Mouse (Mus musculus) ES-E14 (cell line): ENCODE data around the gene Pycard. TPM values are rescaled to one million over a fixed set of nuclear protein-coding genes. Genes with fewer than 3 reads are reported as not detected.

ENCODE experiments used
- DNase-seq: peaks from one replicate; pipeline ENCODE4 v3.0.0-alpha.2; 2013; ENCODE audit warnings: low read depth, low spot score
- H3K27ac ChIP-seq: 2 replicates; pipeline ENCODE4 v1.5.1; 2012; ENCODE audit warnings: low read depth, mild to moderate bottlenecking, low read length, moderate library complexity, mixed read lengths; ENCODE audit not compliant: poor library complexity, insufficient read depth, severe bottlenecking
- H3K36me3 ChIP-seq: 2 replicates; pipeline ENCODE4 v1.6.1; 2012; ENCODE audit warnings: mild to moderate bottlenecking, low read length, moderate library complexity, mixed read lengths; ENCODE audit not compliant: control insufficient read depth, poor library complexity, insufficient read depth, severe bottlenecking
- H3K4me1 ChIP-seq, 2 experiments: fragments of 150-350 bp in 1 of 2; sonication (generic) in 1 of 2; 2 replicates each; pipeline ENCODE4 v1.6.1; 2012; ENCODE audit warnings: low read length in 2 of 2, mild to moderate bottlenecking in 1 of 2, mixed read lengths in 1 of 2; ENCODE audit not compliant: control insufficient read depth in 2 of 2, insufficient read depth in 2 of 2, poor library complexity in 1 of 2
- H3K4me3 ChIP-seq, 2 experiments: fragments of 150-350 bp in 1 of 2; sonication (generic) in 1 of 2; 2 replicates each; pipeline ENCODE4 v1.5.1; 2012; ENCODE audit warnings: low read length in 2 of 2, low read depth in 1 of 2, mild to moderate bottlenecking in 1 of 2, mixed read lengths in 1 of 2; ENCODE audit not compliant: insufficient read depth in 1 of 2, poor library complexity in 1 of 2, severe bottlenecking in 1 of 2
- H3K9ac ChIP-seq: 2 replicates; pipeline ENCODE4 v1.6.1; 2012; ENCODE audit warnings: low read depth, mild to moderate bottlenecking, low read length, mixed read lengths; ENCODE audit not compliant: poor library complexity, insufficient read depth, severe bottlenecking
- H3K9me3 ChIP-seq: fragments of 150-350 bp; sonication (generic); 2 replicates; pipeline ENCODE4 v1.6.1; 2012; ENCODE audit warnings: low read depth, mild to moderate bottlenecking, low read length; ENCODE audit not compliant: control insufficient read depth, insufficient read depth
- CHD2 ChIP-seq: IDR thresholded peaks from 2 replicates; pipeline ENCODE4 v1.6.1; 2014; ENCODE audit warnings: mild to moderate bottlenecking, low read depth, low read length, inconsistent platforms
- HCFC1 ChIP-seq: IDR thresholded peaks from 2 replicates; pipeline ENCODE4 v1.6.1; 2012; ENCODE audit warnings: low read length, inconsistent platforms, borderline replicate concordance; ENCODE audit not compliant: insufficient read depth
- MAFK ChIP-seq: IDR thresholded peaks from 2 replicates; pipeline ENCODE4 v1.6.1; 2014; ENCODE audit warnings: mild to moderate bottlenecking, low read depth, low read length, inconsistent platforms; ENCODE audit not compliant: insufficient read depth
- ZC3H11A ChIP-seq: IDR thresholded peaks from 2 replicates; pipeline ENCODE4 v1.6.1; 2012; ENCODE audit warnings: low read depth, mild to moderate bottlenecking, inconsistent platforms, low read length, borderline replicate concordance
- ZNF384 ChIP-seq: IDR thresholded peaks from 2 replicates; pipeline ENCODE4 v1.6.1; 2012; ENCODE audit warnings: low read depth, low read length, inconsistent platforms
- in situ Hi-C, 2 experiments: fragments of 600-800 bp; cut with MboI; formaldehyde crosslinking; loops; one replicate each; pipeline ENCODE4 v1.15.1; 2025; ENCODE audit warnings: low sequenced_read_pairs in 2 of 2, inconsistent platforms in 1 of 2; ENCODE audit not compliant: unreplicated experiment in 2 of 2
- total RNA-seq: library from RNA; depleted of rRNA; stranded (reverse); fragments of 300-350 nt; gene quantifications from 2 replicates; pipeline ENCODE4 v1.2.3, GENCODE M21; 2012

Gene Pycard
- total RNA-seq, 1 experiment: 38.7 TPM

DNA sequence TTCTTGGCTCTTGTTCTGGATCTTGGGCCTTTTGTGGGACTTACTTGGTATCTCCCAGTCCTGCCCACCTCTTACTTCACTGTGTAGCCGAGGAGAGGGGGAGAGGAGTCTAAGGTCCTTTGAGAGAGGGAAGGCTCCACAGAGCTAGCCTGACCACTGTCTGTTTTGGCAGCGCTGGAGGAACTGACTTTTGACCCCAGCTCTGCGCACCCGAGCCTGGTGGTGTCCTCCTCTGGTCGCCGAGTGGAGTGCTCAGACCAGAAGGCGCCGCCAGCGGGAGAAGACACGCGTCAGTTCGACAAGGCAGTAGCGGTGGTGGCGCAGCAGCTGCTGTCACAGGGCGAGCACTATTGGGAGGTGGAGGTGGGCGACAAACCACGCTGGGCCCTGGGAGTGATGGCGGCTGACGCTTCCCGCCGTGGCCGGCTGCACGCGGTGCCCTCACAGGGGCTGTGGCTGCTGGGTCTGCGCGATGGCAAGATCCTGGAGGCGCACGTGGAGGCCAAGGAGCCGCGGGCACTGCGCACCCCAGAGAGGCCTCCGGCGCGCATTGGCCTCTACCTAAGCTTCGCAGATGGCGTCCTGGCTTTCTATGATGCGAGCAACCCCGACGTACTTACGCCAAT is 16.2 kb upstream of the Pycard start:
- no peaks in the 10 kb centered on the region for H3K36me3 ChIP-seq
- H3K9ac ChIP-seq: peak overlapping the region; percentile 74
- no peak for DNase-seq
- H3K9me3 ChIP-seq: no peaks in the 10 kb centered on the region
- peak overlapping the region; percentile 64 to 74 for H3K4me3 ChIP-seq
- peaks cover 5 to 21% of the 10 kb centered on the region in 2 experiments for H3K4me1 ChIP-seq
- in situ Hi-C loops: loop anchor here (10.0 to 25.0 kb wide), 2 partner anchors 195 to 202 kb away; partner anchors contain the start of gene Cox6a2 (in 2 of the 2)
- TF ChIP-seq MAFK (no peak), CHD2 (no peak)
- no peak overlapping the region for H3K27ac ChIP-seq

DNA sequence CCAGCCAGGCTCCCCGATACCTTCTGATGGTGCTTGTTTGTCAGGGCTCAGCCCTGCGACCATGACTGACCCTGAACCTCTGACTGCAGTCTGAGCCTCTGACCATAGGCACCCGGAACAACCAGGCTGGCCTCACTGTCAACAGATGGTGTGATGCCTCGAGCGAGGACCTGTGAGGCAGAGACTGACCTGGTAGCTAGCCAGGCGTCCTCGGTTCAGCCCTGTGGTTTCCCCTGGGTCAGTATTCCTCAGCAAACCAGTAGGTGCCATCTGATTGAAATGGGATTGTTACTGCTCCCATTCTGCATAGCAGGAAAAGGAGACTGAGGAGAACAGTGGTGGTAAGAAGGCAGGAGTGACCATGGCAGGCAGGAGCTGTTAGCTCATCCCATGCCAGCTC is 12.5 kb upstream of the Pycard start:
- H3K4me3 ChIP-seq: no peak overlapping the region
- DNase-seq: no peak
- TF ChIP-seq MAFK (no peak), ZNF384 (no peak), HCFC1 (no peak), CHD2 (no peak), ZC3H11A (no peak)
- peaks cover 11 to 32% of the 10 kb centered on the region in 2 experiments for H3K4me1 ChIP-seq
- H3K9ac ChIP-seq: no peak overlapping the region
- H3K9me3 ChIP-seq: no peaks in the 10 kb centered on the region
- no peaks in the 10 kb centered on the region for H3K36me3 ChIP-seq
- in situ Hi-C loops: loop anchor here in 1 of 2 experiments (25.0 kb wide), 1 partner anchor 206 kb away; the partner anchor contains the start of gene Cox6a2
- H3K27ac ChIP-seq: no peak overlapping the region

DNA sequence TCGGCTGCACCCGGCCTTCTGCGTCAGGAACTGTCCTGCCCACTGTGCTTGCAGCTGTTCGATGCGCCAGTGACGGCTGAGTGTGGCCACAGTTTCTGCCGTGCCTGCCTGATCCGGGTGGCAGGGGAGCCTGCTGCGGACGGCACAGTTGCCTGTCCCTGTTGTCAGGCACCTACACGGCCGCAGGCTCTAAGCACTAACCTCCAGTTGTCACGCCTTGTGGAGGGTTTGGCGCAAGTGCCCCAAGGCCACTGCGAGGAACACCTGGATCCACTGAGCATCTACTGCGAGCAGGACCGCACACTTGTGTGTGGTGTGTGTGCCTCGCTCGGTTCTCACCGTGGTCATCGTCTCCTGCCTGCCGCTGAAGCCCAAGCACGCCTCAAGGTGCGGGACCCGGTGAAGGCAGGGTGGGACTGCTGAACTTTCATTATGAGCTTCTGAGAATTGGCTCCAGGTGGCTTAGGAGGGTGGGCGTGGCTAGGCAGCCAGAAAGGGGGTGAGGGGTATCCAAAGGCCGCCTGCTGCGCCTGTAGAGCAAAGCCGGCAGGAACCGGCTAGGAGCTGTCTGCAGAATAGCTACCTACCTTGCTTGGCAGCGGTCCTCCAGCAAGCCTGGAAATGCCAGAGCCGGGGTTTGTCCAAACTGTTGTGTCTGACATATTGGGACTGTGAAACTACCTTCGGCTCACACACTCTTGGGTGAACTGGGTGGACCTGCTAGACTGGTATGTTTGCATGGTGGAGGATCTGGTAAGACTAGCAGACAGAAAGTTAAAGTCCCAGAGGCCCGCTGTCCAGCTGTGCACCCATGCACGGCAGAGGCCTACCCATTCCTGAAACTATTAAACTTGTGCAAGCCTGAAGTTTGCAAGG is 11.1 kb upstream of the Pycard start:
- in situ Hi-C loops: loop anchor here in 1 of 2 experiments (25.0 kb wide), 1 partner anchor 208 kb away; the partner anchor contains the start of gene Cox6a2
- Histone ChIP-seq H3K9ac (no peak overlapping the region), H3K36me3 (no peaks in the 10 kb centered on the region), H3K4me1 (peaks cover 11 to 25% of the 10 kb centered on the region in 2 experiments), H3K27ac (no peak overlapping the region), H3K9me3 (no peaks in the 10 kb centered on the region), H3K4me3 (peak overlapping the region; percentile 35 to 52)
- TF ChIP-seq CHD2: no peak
- DNase-seq: peak; percentile 85

DNA sequence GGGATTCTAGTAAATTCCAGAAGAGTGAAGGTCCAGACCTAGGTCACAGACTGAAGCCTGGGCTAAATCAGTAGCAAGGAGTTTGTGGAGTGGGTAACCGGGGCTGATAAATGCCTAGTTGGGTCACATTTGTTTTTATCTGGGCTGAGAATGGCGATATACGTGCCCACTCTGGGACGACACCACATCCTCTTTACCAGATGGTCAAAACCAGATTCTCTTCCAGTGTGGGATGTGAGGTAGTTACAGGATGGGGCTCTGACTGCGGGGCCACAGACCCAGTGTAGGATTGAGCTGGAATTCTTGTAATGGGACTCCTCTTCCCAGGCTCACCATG is 10.5 kb upstream of the Pycard start:
- no peaks in the 10 kb centered on the region for H3K9me3 ChIP-seq
- peaks cover 11 to 23% of the 10 kb centered on the region in 2 experiments for H3K4me1 ChIP-seq
- in situ Hi-C loops: loop anchor here in 1 of 2 experiments (25.0 kb wide), 1 partner anchor 208 kb away; the partner anchor contains the start of gene Cox6a2
- H3K36me3 ChIP-seq: no peaks in the 10 kb centered on the region
- TF ChIP-seq ZNF384 (no peak), CHD2 (no peak), ZC3H11A (no peak), HCFC1 (no peak), MAFK (no peak)
- H3K9ac ChIP-seq: no peak overlapping the region
- H3K4me3 ChIP-seq: peak overlapping the region; percentile 35 to 52
- DNase-seq: no peak
- H3K27ac ChIP-seq: no peak overlapping the region
